Mouse (Mus musculus) inflammation-experienced regulatory T-cells, adult 16 weeks (primary cell): ENCODE results near the gene Tspan1. TPM values are rescaled to one million over a fixed set of nuclear protein-coding genes. Genes with fewer than 3 reads are reported as not detected.

ENCODE experiments used
- polyA plus RNA-seq: library from polyadenylated mRNA; unstranded; fragments of 100-300 nt; shearing (Covaris generic); gene quantifications from one replicate; pipeline ENCODE4 v1.2.1, GENCODE M21; 2017

The Tspan1 gene
- not detected for polyA plus RNA-seq

GRCm38 (mm10) chr4:116167404-116167803, at the start of gene Tspan1:
Gene Tspan1 (minus strand): TSS chr4:116167601.

GRCm38 (mm10) chr4:116173072-116173471, 5.7 kb upstream of the Tspan1 start, which contains the start of the genes 1700042G07Rik and Gm49337:
Gene 1700042G07Rik (plus strand): TSS chr4:116173372.
Gene Gm49337 (plus strand): TSS chr4:116173384.

GRCm38 (mm10) chr4:116151238-116151637, 16.2 kb downstream of the Tspan1 start, which contains the start of gene Lurap1:
Gene Lurap1 (minus strand): TSS chr4:116151338.

DNA sequence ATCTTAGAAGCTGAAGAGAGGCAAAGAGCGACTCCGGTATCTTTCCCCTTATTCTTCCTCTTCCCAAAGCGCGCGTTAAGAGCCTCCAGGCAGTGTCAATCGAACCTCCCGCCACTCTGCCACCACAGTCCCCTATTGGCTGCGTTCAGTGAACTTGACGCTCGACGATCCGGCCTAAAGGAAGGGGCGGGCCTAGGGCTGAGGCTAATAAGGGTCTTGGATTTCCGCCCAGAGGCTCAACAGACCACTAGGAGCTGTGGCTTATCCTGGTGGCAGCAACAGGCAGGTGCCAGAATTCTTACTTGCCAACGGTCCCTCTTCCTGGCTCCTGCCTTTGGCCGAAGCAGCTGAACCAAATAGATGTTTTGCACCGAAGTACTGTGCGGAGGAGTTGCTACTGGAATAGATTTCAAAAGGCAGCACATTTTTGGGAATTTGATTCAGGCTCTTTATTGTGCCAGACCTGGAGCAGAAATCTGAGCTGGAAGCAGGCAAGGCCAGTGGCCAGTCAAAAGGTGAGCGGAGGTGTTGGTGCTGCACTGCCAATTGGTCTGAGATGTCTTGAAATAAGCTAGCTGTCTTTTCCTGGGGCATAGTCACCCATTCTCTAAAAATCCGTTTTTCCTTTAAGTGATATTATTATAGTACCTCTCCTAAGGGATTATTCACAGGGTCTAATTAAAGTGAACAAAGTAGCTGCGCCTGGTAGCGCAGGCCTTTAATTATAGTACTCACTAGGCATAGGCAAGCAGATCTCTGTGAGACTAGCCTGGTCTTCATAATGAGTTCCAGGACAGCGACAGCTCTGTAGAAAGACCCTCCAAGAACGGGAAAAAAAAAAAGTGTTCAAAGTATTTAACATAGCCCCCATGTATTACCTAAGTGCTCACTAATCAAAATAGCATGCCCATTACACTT, 43.5 kb downstream of the Tspan1 start, which contains the start of the genes Rad54l and Pomgnt1:
Gene Rad54l, minus strand, starts transcription at position 89 of the 918 bp plus-strand sequence.
Gene Pomgnt1, plus strand, starts transcription at position 239 of the 918 bp plus-strand sequence.

Other genes starting within 250 kb of the Tspan1 start
- gene Dmbx1, start 227.7 kb downstream of the Tspan1 start, polyA plus RNA-seq: not detected
- 147 TPM for gene Faah, start 149.7 kb downstream of the Tspan1 start, polyA plus RNA-seq
- 35.6 TPM for gene Nsun4, start 113.7 kb downstream of the Tspan1 start, polyA plus RNA-seq
- gene Uqcrh, start 92.5 kb downstream of the Tspan1 start, polyA plus RNA-seq: 446 TPM
- gene Lrrc41, start 92.3 kb downstream of the Tspan1 start, polyA plus RNA-seq: 49.2 TPM
- gene Rad54l, start 43.9 kb downstream of the Tspan1 start, polyA plus RNA-seq: 5.9 TPM
- 10.6 TPM for gene Pomgnt1, start 43.8 kb downstream of the Tspan1 start, polyA plus RNA-seq
- gene Lurap1, start 16.3 kb downstream of the Tspan1 start, polyA plus RNA-seq: 0.90 TPM
- gene 1700042G07Rik, start 5.8 kb upstream of the Tspan1 start, polyA plus RNA-seq: not detected
- gene Gm49337, start 5.8 kb upstream of the Tspan1 start, polyA plus RNA-seq: not detected
- gene Pik3r3, start 54.0 kb upstream of the Tspan1 start, polyA plus RNA-seq: 4.8 TPM